Mouse (Mus musculus) pancreas, adult 10 weeks (tissue): ENCODE measurements around the gene Crabp2. TPM values are rescaled to one million over a fixed set of nuclear protein-coding genes. Genes with fewer than 3 reads are reported as not detected.

Experiments
- polyA plus RNA-seq: library from polyadenylated mRNA; stranded (reverse); fragments of 350-450 nt; fragmentation: Illumina TruSeq; extraction: RNeasy Lipid Tissue Mini Kit (QIAGEN cat#74804); gene quantifications from one replicate; pipeline ENCODE4 v1.2.3, GENCODE M21; 2015; ENCODE audit warnings: low read depth, low replicate concordance; ENCODE audit not compliant: insufficient read depth

Crabp2 gene
- polyA plus RNA-seq = not detected

DNA sequence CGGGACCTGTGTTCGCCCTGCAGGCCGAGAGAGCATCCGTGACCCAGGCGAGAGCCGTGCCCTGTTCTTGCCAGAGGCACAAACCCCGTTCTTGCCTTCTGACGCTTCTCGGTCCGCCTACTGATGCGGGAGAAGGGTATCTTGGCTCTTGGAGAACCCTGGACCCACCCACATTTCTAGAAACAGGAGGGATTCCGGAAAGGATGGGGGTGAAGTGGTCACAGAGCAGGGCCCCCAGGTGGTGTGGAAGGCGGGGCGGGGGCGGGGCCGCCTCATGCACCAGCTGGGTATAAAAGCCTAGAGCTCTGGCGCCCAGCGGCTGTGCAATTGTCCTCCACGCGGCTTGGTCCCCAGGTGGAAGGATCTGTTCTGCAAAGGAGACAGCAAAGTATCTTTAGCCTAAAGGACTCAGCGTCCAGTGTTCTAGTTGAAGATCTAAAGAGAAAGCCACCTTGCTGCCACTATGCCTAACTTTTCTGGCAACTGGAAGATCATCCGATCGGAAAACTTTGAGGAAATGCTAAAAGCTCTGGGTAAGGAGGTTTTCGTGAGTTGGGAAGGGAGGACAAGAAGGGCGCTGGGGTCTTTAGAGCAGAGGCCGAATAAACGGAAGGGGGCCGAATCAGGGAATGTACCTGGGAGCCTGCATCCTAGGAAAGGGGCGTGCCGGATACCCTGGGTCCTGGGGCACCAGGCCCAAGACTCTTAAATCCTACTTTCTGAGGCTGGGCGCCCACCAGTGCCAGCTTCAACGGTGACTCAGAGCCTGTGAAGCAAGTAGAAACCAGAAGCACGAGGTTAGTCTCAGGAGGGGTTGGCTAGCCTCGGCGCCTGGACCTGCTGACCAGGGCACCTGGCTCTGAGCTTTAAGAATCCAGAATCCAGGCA, at the start of gene Crabp2:
Gene Crabp2, plus strand, starts transcription at position 289 of the 888 bp plus-strand sequence.

DNA sequence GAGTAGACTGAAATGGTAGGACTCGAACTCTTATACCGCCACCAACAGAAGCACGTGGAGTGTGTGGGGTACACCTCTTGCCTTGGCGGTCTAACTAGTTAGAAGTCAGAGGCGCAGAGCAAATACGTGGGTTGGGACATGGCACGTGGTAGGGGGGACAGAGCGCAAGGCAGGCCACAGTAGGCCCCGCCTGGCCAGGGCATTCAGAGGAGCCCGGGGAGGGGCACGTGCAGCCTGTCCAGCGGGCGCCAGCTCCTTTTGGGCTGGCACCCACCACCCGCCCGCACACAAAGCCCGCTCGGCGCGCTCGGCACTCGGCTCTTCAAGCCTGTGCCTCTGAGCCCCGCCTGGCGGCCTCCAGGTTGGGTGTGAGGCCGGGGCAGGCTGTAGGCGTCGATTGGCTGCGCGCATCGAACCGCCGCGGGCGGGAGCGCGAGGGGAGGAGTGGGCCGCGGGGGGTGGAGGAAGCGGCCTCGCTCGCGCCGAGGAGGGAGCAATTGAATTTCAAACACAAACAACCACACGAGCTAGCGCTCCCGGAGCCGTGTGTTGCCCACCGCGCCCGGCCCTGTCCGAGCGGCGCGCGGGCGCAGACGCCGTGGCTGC, 42.5 kb upstream of the Crabp2 start, which contains the start of gene Hdgf:
Gene Hdgf, plus strand, starts transcription at position 442 of the 606 bp plus-strand sequence.

DNA sequence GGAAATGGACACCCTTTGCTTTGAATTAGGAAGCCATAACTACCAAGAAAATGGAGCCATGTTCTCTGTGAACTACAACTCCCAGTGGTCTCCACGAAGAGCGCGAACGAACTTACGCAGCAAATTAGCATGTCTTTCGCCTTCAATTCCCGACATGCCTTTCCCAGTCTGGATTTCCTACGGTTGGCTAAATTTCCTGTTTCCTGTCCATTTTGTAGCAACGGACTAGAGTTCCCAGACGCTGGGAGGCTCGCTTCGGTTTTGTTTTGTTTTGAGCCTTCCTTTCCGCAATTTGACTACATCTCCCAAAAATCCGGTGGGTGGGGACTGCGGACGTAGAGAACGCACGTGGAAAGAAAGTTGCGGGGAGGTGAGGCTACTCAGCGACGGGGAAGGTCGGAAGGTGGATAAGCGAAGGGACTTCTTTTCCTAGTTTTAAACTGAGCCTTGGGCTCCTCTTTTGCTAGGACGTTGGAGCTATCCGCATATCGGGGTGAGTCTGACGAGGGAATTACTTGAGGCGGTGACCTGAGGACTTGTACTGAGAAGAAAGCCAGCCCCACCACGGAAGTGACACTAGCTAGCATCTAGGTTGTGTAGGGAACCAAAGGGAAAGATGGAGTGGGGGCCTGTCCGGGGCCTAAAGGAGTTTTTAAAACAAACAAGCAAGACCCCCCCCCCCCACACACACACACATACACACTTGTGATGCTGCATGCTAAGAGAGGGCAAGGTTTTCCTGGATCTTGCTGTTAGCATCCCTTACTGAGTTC, 28.9 kb upstream of the Crabp2 start, which contains the start of gene Mrpl24:
Gene Mrpl24, plus strand, starts transcription at position 171 of the 773 bp plus-strand sequence.

DNA sequence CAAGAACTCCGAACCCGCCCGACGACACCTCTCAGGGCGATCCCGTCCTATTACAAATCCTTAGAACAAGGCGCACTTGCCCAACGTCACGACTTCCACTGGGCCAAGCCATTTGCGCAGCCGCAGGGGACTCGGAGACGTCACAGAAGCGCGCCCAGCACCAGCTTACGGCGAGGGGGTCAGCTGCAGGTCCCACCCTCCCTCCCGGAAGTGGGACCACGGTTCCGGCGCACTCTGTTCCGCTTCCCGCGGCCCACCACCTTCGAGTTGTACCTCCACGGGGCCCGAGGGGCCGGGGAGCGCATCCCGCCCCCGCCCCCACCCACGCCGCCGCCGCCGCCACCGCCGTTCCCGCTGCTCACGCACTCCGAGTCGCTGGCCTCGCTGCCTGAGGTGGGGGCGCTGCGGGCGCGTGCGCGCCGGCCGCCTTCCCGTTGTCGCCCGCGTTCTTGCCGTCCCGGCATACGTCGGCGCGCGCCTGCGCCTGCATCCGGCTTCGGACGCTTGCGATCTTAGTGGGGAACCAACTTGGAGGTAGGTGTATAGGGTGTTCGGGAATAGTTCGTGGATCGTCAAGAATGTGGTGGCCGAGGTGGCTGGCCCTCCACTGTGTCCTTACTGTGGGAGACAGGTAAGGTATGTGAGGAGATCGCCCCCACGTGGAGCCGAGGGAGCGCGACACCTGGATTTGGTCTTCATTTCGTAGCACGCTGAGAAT, 18.2 kb upstream of the Crabp2 start, which contains the start of the genes Isg20l2 and Rrnad1:
Gene Isg20l2, plus strand, starts transcription at position 237 of the 718 bp plus-strand sequence.
Gene Rrnad1, minus strand, starts transcription at position 640 of the 718 bp plus-strand sequence.

DNA sequence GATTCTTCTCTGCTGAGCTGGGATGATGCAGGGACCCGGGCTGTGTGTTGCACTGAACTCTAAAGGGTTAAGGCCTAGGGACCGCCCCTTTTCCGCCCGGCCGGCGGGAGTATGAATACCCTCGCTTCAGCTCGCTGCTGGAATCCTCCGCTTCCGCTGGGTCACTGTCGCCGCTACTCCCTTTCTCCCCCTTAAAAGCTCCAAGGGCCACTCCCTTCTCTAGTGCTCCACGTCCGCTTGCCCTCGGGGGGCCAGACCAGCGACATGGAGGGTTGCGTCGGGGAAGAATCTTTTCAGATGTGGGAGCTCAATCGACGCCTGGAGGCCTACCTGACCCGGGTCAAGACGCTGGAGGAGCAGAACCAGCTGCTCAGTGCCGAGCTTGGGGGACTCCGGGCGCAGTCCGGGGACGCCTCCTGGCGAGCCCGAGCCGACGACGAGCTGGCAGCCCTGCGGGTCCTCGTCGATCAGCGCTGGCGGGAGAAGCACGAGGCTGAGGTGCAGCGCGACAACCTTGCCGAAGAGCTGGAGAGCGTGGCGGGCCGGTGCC, 22.5 kb downstream of the Crabp2 start, which contains the start of gene Nes:
Gene Nes, plus strand, starts transcription at position 140 of the 550 bp plus-strand sequence.

DNA sequence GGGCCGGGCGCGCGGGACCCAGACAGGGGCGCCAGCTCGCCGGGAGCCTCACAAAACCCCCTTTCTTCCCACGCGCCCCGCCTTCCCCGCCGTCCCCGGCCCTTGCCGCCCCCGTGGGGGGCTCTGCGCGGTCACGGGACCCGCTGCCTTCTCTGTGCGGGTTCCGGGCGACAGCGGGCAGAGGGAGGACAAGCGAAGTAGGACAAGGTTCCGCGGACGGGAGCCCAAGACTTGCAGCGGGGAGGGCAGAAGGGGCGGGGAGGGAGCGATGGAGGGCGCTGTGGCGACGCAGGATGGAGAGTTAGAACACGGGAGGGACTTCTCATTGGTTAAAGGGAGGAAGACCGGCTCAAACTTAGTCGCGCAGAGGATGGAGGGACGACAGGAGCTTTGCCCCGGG, 51.7 kb downstream of the Crabp2 start, which contains the start of gene Bcan:
Gene Bcan, minus strand, starts transcription at position 50 of the 400 bp plus-strand sequence.

Other genes starting within 250 kb of the Crabp2 start
- gene Lrrc71, start 200.0 kb upstream of the Crabp2 start, polyA plus RNA-seq = 0.92 TPM
- gene Ntrk1, start 153.5 kb upstream of the Crabp2 start, polyA plus RNA-seq = 0.41 TPM
- 12.8 TPM for gene Insrr, start 151.7 kb upstream of the Crabp2 start, polyA plus RNA-seq
- gene Pear1, start 124.4 kb upstream of the Crabp2 start, polyA plus RNA-seq = 12.9 TPM
- gene Sh2d2a, start 101.9 kb upstream of the Crabp2 start, polyA plus RNA-seq = 0.26 TPM
- gene Prcc, start 63.1 kb upstream of the Crabp2 start, polyA plus RNA-seq = 10.5 TPM
- 35.1 TPM for gene Hdgf, start 42.3 kb upstream of the Crabp2 start, polyA plus RNA-seq
- gene Mrpl24, start 29.2 kb upstream of the Crabp2 start, polyA plus RNA-seq = 61.7 TPM
- gene Isg20l2, start 18.4 kb upstream of the Crabp2 start, polyA plus RNA-seq = 4.6 TPM
- gene Rrnad1, start 17.9 kb upstream of the Crabp2 start, polyA plus RNA-seq = 8.9 TPM
- 7.2 TPM for gene Nes, start 22.4 kb downstream of the Crabp2 start, polyA plus RNA-seq
- not detected for gene Bcan, start 51.6 kb downstream of the Crabp2 start, polyA plus RNA-seq
- gene Hapln2, start 78.9 kb downstream of the Crabp2 start, polyA plus RNA-seq = not detected
- 6.5 TPM for gene Gpatch4, start 94.4 kb downstream of the Crabp2 start, polyA plus RNA-seq
- gene Naxe, start 109.8 kb downstream of the Crabp2 start, polyA plus RNA-seq = 22.0 TPM
- not detected for gene Ttc24, start 129.6 kb downstream of the Crabp2 start, polyA plus RNA-seq
- gene Iqgap3, start 133.3 kb downstream of the Crabp2 start, polyA plus RNA-seq = 0.24 TPM
- gene Mef2d, start 193.7 kb downstream of the Crabp2 start, polyA plus RNA-seq = 22.1 TPM